Mouse (Mus musculus) heart, adult 18-20 months (tissue): ENCODE results near the gene Pdcd1. TPM values are rescaled to one million over a fixed set of nuclear protein-coding genes. Genes with fewer than 3 reads are reported as not detected.

Experiments used
- DNase-seq, 2 experiments: peaks; one replicate each; pipeline ENCODE4 v3.0.0; 2021 to 2022; ENCODE audit warnings: mixed read lengths in 1 of 2
- long read RNA-seq, 2 experiments: library from polyadenylated mRNA; stranded (forward); transcript quantifications; one replicate each; pipeline ENCODE4 v2.0.0; 2021
- total RNA-seq, 2 experiments: library from RNA; stranded (reverse); gene quantifications; 2 replicates each; pipeline ENCODE4 v1.2.3; 2021

Pdcd1 gene
- under 1 TPM in 1 of 2 experiments, not detected in 1; 0.15 TPM for total RNA-seq
- long read RNA-seq, experiment 1 = 0 reads
- long read RNA-seq, experiment 2 = 0 reads

DNA sequence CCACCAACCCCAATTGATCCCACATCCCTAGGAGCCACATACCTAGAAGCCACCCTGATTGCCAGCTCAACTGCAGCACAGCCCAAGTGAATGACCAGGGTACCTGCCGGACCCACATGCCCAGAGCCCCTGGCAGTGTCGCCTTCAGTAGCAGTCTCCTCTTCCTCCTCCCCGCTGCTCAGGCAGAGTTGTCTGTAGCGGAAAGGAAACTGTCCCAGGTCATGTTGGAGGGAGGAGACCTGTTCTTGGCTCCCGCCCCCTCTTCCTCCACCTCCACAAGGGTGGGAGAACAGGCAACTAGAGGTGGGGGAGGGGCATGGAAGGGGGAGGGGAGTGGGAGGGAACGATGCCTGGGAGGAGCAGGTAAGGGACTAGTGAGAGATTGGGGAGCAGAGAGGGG is at the start of gene Pdcd1:
Gene Pdcd1 (minus strand): TSS at position 181 of the 400 bp plus-strand sequence.
- DNase-seq = no peak

- DNase-seq = no peak
Observed at GRCm38 (mm10) chr1:94091788-94092187, 39.4 kb upstream of the Pdcd1 start.

DNA sequence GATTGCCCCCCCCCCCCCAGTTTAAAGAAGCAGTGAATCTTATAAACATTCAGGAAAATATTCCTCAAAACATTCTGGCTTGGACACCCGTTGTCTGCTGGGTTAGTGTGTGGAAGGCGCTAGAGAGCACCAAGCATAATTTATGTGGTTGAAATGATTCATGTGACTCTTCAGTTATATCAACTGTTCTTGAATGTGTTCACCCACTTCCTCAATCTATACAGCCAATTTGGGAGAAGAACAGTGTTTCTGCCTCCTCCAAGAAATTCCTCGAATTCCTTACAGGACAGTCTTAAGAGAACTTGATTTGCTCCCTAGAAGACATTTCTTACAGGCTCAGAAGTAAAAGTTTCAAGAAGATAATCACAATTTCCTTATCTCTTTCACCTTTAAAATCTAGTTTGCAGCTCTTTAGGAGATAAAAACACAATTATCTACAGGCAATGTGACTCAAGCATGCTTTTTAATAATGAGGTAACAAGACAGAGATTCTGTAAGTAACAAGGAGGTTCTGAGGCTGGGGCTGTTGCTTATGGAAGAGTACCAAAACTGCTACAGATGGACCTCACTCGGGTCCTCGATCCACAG is 34.1 kb upstream of the Pdcd1 start:
- no peak for DNase-seq

DNA sequence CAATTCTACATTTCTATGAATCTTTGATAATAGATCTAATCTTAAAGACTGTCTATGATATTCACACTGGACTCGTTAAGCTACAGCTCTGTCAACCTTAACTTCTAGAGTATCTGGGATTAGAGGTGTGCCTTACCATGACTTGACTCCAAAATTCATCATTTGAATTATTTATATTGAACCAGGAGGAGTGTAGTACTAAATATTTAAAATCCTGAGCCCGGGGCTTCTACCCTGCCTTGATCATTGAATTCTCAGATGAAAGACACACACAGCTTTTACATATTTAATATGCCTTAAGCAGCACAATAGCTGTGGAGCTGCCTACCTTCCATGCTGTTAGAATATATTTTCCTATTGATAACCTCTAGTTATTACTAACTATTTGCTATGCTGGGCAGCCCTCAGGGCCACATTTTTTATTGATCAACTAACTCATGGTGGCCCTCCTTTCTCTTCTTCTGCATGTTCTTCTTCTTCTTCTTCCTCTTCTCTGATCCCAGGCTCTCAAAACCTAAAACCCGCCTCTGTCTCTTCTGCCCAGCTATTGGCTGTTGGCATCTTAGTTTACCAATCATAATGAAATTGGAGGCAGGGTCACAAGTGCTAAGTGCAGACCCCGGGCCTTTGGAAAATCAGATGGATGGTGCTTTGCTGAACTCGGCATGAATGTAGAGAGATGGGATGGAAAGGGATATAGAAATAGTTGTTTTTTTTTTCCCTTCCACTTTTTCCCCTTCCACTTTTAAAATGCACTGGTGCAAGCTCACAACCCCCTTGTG is 33.2 kb upstream of the Pdcd1 start:
- no peak for DNase-seq

DNA sequence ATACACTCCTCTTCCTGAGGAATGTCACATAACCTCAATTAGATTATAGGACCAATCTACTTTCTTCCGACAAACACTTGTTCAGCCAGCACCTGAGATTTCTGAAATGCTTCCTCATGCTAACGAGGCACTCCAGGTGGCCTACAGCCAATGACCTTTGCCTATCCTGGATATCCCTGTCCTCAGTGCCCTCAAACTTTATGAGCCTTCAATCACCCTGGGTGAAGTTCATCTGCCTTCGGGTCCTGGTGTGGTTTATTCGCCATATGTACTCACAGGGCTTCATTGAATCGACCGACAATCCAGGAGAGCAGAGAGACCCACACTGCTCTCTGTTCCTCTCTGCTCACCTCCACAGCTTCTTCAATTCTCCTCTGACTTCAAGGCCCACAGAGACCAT is 29.4 kb upstream of the Pdcd1 start:
- DNase-seq = no peak

GRCm38 (mm10) chr1:94081191-94081590 is 28.8 kb upstream of the Pdcd1 start:
- DNase-seq = no peak

- no peak for DNase-seq
Observed at GRCm38 (mm10) chr1:94080718-94081117, 28.4 kb upstream of the Pdcd1 start.

GRCm38 (mm10) chr1:94078835-94079440 is 26.6 kb upstream of the Pdcd1 start:
- peak; percentile 81 to 93 for DNase-seq

DNA sequence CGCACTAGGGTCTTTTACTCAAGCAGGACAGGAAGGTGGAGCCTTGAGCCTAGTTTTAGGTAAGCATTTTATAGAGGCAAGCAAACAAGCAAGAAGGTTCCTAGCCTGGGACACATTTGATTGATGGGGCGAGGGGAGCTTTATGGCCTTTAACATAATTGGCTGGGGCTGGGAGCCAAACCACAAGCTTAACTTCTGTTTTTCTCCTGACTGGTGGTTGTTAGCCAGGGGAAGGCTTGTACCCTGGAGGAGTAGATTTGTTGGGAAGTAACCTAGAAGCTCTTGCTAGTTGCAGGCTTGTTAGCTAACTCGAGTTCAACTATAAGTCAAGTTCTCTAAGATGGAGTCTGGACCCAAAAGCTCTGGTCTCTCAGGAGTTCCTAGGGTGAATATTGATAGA is 26.0 kb upstream of the Pdcd1 start:
- peak in 1 of 2 experiments; percentile 27 for DNase-seq

GRCm38 (mm10) chr1:94076702-94077101 is 24.3 kb upstream of the Pdcd1 start:
- no peak for DNase-seq

- no peak for DNase-seq
Observed at GRCm38 (mm10) chr1:94074756-94075155, 22.4 kb upstream of the Pdcd1 start.

DNA sequence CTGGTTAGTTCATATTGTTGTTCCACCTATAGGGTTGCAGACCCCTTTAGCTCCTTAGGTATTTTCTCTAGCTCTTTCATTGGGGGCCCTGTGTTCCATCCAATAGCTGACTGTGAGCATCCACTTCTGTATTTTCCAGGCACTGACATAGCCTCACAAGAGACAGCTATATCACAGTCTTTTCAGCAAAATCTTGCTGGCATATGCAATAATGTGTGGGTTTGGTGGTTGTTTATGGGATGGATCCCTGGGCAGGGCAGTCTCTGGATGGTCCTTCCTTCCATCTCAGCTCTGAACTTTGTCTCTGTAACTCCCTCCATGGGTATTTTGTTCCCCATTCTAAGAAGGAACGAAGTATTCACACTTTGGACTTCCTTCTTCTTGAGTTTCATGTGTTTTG is 5.9 kb upstream of the Pdcd1 start:
- DNase-seq = peak in 1 of 2 experiments; percentile 22

- DNase-seq = no peak
Observed at GRCm38 (mm10) chr1:94057401-94057800, 5.0 kb upstream of the Pdcd1 start.

- DNase-seq = peak in 1 of 2 experiments; percentile 14
Observed at GRCm38 (mm10) chr1:94055966-94056365, 3.6 kb upstream of the Pdcd1 start.

GRCm38 (mm10) chr1:94054481-94054880 is 2.1 kb upstream of the Pdcd1 start:
- no peak for DNase-seq

- DNase-seq = peak in 1 of 2 experiments; percentile 34
Observed at GRCm38 (mm10) chr1:94053530-94054216, 1.3 kb upstream of the Pdcd1 start.

GRCm38 (mm10) chr1:94051104-94051503 is 1.2 kb downstream of the Pdcd1 start:
- no peak for DNase-seq

GRCm38 (mm10) chr1:94046544-94046943 is 5.8 kb downstream of the Pdcd1 start:
- no peak for DNase-seq

DNA sequence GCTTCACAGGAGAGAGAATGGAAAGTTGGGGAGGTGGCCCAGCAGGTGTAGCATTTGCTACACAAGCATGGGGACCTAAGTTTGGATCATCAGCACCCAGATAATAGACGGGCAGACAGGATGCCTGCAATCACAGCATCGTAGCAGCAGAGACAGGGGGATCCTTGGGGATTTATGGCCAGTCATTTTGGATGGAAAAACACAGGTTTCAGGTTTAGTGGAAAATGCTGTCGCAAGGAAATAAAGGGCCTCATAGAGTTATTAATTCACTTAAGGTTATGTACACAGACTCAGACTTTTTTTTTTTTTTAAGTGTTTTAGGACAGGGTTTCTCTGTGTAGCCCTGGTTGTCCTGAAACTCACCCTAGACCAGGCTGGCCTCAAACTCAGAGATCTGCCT is 6.8 kb downstream of the Pdcd1 start:
- DNase-seq = no peak

GRCm38 (mm10) chr1:94040391-94040790 is 12.0 kb downstream of the Pdcd1 start:
- DNase-seq = no peak

DNA sequence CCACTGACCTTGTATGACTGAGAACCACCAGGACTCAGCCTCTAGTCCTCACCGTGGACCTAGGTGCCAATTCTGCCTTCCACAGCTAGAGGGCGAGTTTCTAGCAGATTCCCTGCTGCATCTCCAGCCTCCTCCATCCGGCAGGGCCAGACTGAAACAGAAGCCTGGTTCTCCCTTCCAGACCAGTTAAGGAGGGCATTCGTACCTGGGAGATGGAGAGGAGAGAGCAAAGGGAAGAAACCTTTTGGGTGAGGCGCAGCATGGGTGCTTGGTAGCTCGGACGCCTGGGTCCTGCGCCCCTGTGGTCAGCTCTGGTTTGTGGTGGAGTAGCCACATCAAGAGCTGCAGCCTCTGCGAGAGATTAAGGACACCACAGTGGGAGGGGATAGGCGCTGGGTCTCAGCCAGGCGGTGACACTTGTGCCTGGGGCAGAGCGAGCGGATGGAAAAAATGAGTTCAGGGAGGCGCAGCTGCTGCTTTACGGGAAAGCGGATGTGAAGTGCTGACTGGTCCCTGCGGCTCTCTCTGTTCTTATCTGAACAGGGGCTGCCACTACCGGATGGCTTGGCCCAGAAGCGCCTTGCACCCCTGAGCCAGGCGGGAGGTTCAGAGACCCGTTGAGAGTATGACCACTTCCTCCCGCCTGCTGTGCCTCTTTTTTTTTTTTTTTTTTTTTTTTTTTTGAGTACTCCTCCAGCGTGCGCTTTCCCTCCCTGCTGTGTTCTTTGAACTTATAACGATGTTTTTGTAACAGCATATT is 17.2 kb downstream of the Pdcd1 start:
- DNase-seq = peak; percentile 91 to 93

DNA sequence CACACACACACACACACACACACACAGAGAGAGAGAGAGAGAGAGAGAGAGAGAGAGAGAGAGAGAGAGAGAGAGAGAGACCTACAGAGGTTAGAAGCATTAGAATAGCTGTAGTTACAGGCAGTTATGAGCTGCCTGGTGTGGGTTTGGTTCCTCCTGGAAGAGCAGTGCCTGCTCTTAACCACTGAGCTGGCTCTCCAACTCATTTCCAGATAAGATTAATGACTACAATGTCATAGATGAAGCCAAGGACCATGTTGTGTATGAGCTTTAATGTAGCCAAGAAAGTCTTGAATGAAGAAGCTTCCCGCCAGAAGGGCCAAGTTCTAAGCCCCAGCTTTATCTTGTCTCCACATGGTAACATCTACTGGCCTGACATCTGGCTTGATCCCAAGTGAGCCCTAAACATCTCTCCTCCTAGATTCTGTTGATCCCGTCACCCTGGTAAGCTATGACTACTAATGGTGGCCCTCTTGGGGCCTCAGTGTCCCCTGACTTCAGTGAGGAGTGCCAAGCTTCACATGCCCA is 19.2 kb downstream of the Pdcd1 start:
- no peak for DNase-seq
